Mouse (Mus musculus): ENCODE results near the gene Hsd17b11. TPM values are rescaled to one million over a fixed set of nuclear protein-coding genes. Genes with fewer than 3 reads are reported as not detected.

Gene Hsd17b11
- polyA plus RNA-seq, 1 experiment from 2014 or later, result 19.1 TPM

DNA sequence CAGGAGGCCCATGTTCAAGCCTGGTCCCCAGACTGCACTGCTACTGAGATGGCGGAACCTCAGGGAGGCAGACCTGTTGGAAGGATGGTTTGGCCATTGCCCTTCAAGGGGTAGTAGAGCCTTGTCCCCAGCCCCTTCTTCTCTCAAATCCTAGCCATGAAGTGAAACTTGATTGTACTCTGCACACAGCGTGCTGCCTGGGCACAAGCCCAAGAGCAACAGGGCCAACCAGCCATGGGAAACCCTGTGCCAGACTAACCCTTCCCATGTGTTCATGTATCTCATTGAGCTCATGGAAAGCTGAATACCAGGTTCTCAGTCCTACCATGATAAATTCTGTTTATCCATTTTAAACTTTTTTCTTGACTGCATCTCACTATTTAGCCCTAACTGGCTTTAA, 21.2 kb upstream of the Hsd17b11 start:
- H3K27me3 ChIP-seq (ENCODE audit: control insufficient read depth, insufficient read depth, low read length), result no peaks in the 10 kb centered on the region
- 92% methylated on average over 2 of the region's 2 CpGs for WGBS
- no peak overlapping the region for H3K9ac ChIP-seq (ENCODE audit: low read length)
- no peaks in the 10 kb centered on the region for H3K4me1 ChIP-seq (replicated peaks; ENCODE audit: control insufficient read depth, insufficient read depth)
- H3K27ac ChIP-seq (replicated peaks), result no peak overlapping the region
- H3K4me2 ChIP-seq (replicated peaks; ENCODE audit: low read depth), result no peak overlapping the region
- no peak overlapping the region for H3K4me3 ChIP-seq (ENCODE audit: low read depth, low read length)
- TF ChIP-seq CTCF (IDR thresholded peaks at IDR 0.05; ENCODE audit: low read depth) (no peak), EP300 (optimal IDR thresholded peaks at IDR 0.05) (no peak)
- no peaks in the 10 kb centered on the region for H3K36me3 ChIP-seq (ENCODE audit: control insufficient read depth, insufficient read depth, low read length)
- ATAC-seq (ENCODE audit: low FRiP score, low TSS enrichment), result no peak
- no peak for DNase-seq (ENCODE audit: low spot score)
- no peaks in the 10 kb centered on the region for H3K9me3 ChIP-seq (ENCODE audit: control insufficient read depth, low read length)

DNA sequence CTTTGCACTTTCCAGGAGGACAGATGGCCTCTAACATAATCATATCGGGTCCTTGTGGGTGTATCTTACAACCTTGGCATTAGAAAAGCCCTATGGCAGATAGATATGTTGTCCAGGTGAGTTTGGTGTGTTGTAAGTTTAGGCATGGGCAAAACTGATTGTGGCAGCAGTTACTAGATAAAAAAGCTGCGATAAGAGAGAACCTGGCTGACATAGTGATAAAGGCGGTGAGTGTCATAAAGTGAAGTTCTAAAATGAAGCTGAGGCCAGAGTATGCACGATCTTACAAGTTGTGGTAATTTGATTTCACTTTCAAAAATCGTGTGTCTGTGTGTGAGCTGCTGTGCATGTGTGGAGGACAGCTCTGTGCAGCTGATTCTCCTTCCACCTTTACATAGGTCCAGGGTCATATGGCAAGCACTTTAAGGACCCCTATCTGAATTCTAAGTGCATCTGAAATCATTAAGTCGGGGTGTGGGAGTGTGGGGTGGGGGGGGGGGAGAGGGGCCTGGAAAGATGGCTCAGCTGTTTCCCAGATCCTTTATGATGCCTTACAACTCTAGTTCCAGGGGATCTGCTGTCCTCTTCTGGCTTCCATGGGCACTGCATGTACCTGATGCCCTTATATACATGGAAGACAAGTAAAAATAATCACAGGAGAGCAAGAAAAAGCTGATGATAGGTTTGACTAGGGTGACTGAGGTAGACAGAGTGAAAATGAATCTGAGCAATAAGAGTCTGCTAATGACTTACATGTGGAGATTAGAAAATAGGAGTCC, 17.6 kb upstream of the Hsd17b11 start:
- no peak overlapping the region for H3K9ac ChIP-seq (ENCODE audit: low read length)
- no peak overlapping the region for H3K27ac ChIP-seq (replicated peaks)
- H3K36me3 ChIP-seq (ENCODE audit: control insufficient read depth, insufficient read depth, low read length), result no peaks in the 10 kb centered on the region
- whole genome bisulfite sequencing, result 60% methylated on average over 6 of the region's 6 CpGs
- H3K9me3 ChIP-seq (ENCODE audit: control insufficient read depth, low read length), result no peaks in the 10 kb centered on the region
- no peaks in the 10 kb centered on the region for H3K27me3 ChIP-seq (ENCODE audit: control insufficient read depth, insufficient read depth, low read length)
- no peak overlapping the region for H3K4me3 ChIP-seq (ENCODE audit: low read depth, low read length)
- no peaks in the 10 kb centered on the region for H3K4me1 ChIP-seq (replicated peaks; ENCODE audit: control insufficient read depth, insufficient read depth)
- ATAC-seq (ENCODE audit: low FRiP score, low TSS enrichment) (peak; percentile 53), DNase-seq (ENCODE audit: low spot score) (peak; percentile 64)
- H3K4me2 ChIP-seq (replicated peaks; ENCODE audit: low read depth), result no peak overlapping the region
- TF ChIP-seq CTCF (IDR thresholded peaks at IDR 0.05; ENCODE audit: low read depth) (peak; percentile 87), EP300 (optimal IDR thresholded peaks at IDR 0.05) (no peak)

DNA sequence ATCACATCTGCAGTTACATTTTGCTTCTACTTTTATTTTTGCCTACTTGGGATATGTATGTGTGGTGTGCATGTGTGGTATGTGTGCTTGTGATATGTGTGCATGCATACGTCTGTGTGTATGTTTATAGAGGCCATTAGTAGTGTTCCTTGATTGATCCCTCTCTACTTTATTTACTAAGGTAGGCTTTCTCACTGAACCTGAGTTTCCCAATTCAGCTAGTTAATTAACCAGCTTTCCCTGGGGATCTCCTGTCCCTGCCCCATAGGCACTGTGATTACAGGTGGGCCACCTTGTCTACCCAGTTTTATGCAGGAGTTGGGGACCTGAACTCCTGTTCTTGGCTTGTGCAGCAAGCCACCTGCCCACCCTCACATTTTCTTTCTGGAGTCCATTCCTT, 15.0 kb upstream of the Hsd17b11 start:
- Histone ChIP-seq H3K4me3 (ENCODE audit: low read depth, low read length) (no peak overlapping the region), H3K9ac (ENCODE audit: low read length) (no peak overlapping the region), H3K27ac (replicated peaks) (no peak overlapping the region), H3K9me3 (ENCODE audit: control insufficient read depth, low read length) (no peaks in the 10 kb centered on the region), H3K4me2 (replicated peaks; ENCODE audit: low read depth) (no peak overlapping the region), H3K4me1 (replicated peaks; ENCODE audit: control insufficient read depth, insufficient read depth) (no peaks in the 10 kb centered on the region), H3K27me3 (ENCODE audit: control insufficient read depth, insufficient read depth, low read length) (no peaks in the 10 kb centered on the region), H3K36me3 (ENCODE audit: control insufficient read depth, insufficient read depth, low read length) (no peaks in the 10 kb centered on the region)
- ATAC-seq (ENCODE audit: low FRiP score, low TSS enrichment) (no peak), DNase-seq (ENCODE audit: low spot score) (no peak)
- WGBS, result 85% methylated on average over 1 of the region's 1 CpGs
- TF ChIP-seq CTCF (IDR thresholded peaks at IDR 0.05; ENCODE audit: low read depth) (no peak), EP300 (optimal IDR thresholded peaks at IDR 0.05) (no peak)

DNA sequence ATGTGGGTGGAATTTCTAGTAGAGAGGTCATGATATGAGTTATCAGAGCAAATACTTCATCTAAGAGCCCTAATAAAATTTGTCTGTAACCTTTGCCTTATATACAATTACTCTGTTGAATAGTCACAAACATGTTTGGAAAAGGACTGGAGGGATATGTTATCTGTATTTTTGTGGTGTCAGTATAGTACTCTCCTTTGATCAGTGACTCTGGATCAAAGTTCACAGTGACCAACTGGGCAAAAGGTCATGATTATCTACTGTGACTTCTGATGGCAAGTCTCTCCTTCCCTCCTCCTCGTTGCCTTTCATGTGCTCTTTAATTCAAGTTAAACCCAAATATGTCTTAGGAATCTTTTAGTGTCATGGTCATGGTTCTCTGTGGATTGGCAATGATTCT, 14.1 kb upstream of the Hsd17b11 start:
- Histone ChIP-seq H3K36me3 (ENCODE audit: control insufficient read depth, insufficient read depth, low read length) (no peaks in the 10 kb centered on the region), H3K4me3 (ENCODE audit: low read depth, low read length) (no peak overlapping the region), H3K4me1 (replicated peaks; ENCODE audit: control insufficient read depth, insufficient read depth) (no peaks in the 10 kb centered on the region), H3K4me2 (replicated peaks; ENCODE audit: low read depth) (no peak overlapping the region), H3K9me3 (ENCODE audit: control insufficient read depth, low read length) (no peaks in the 10 kb centered on the region), H3K9ac (ENCODE audit: low read length) (no peak overlapping the region), H3K27ac (replicated peaks) (no peak overlapping the region), H3K27me3 (ENCODE audit: control insufficient read depth, insufficient read depth, low read length) (no peaks in the 10 kb centered on the region)
- WGBS, result 48% methylated on average over 1 of the region's 1 CpGs
- ATAC-seq (ENCODE audit: low FRiP score, low TSS enrichment) (no peak), DNase-seq (ENCODE audit: low spot score) (no peak)
- TF ChIP-seq EP300 (optimal IDR thresholded peaks at IDR 0.05), result no peak
- no peak for TF ChIP-seq CTCF (IDR thresholded peaks at IDR 0.05; ENCODE audit: low read depth)

- Histone ChIP-seq H3K4me1 (replicated peaks; ENCODE audit: control insufficient read depth, insufficient read depth) (no peaks in the 10 kb centered on the region), H3K27ac (replicated peaks) (no peak overlapping the region), H3K27me3 (ENCODE audit: control insufficient read depth, insufficient read depth, low read length) (no peaks in the 10 kb centered on the region), H3K4me3 (ENCODE audit: low read depth, low read length) (no peak overlapping the region), H3K36me3 (ENCODE audit: control insufficient read depth, insufficient read depth, low read length) (no peaks in the 10 kb centered on the region), H3K4me2 (replicated peaks; ENCODE audit: low read depth) (no peak overlapping the region), H3K9ac (ENCODE audit: low read length) (no peak overlapping the region), H3K9me3 (ENCODE audit: control insufficient read depth, low read length) (no peaks in the 10 kb centered on the region)
- TF ChIP-seq CTCF (IDR thresholded peaks at IDR 0.05; ENCODE audit: low read depth) (no peak), EP300 (optimal IDR thresholded peaks at IDR 0.05) (no peak)
- DNase-seq (ENCODE audit: low spot score) (no peak), ATAC-seq (ENCODE audit: low FRiP score, low TSS enrichment) (no peak)
These were observed 13.3 kb upstream of the Hsd17b11 start for GRCm38 (mm10) chr5:104035066-104035465.

- TF ChIP-seq CTCF (IDR thresholded peaks at IDR 0.05; ENCODE audit: low read depth) (no peak), EP300 (optimal IDR thresholded peaks at IDR 0.05) (no peak)
- DNase-seq (ENCODE audit: low spot score) (no peak), ATAC-seq (ENCODE audit: low FRiP score, low TSS enrichment) (no peak)
- Histone ChIP-seq H3K4me3 (ENCODE audit: low read depth, low read length) (no peak overlapping the region), H3K36me3 (ENCODE audit: control insufficient read depth, insufficient read depth, low read length) (no peaks in the 10 kb centered on the region), H3K9me3 (ENCODE audit: control insufficient read depth, low read length) (no peaks in the 10 kb centered on the region), H3K27ac (replicated peaks) (no peak overlapping the region), H3K4me2 (replicated peaks; ENCODE audit: low read depth) (no peak overlapping the region), H3K4me1 (replicated peaks; ENCODE audit: control insufficient read depth, insufficient read depth) (no peaks in the 10 kb centered on the region), H3K27me3 (ENCODE audit: control insufficient read depth, insufficient read depth, low read length) (no peaks in the 10 kb centered on the region), H3K9ac (ENCODE audit: low read length) (no peak overlapping the region)
- 87% methylated on average over 2 of the region's 2 CpGs for WGBS
These were observed 10.8 kb upstream of the Hsd17b11 start for GRCm38 (mm10) chr5:104032434-104033097.

Measured in stomach, postnatal 0 days (tissue).